Mouse (Mus musculus) liver, adult 10 weeks (tissue): Measurements from ENCODE around the gene Tmem239. TPM values are rescaled to one million over a fixed set of nuclear protein-coding genes. Genes with fewer than 3 reads are reported as not detected.

Experiments used
- polyA plus RNA-seq: library from polyadenylated mRNA; stranded (reverse); fragments of 350-450 nt; fragmentation: Illumina TruSeq; extraction: RNeasy Lipid Tissue Mini Kit (QIAGEN cat#74804); gene quantifications from one replicate; pipeline ENCODE4 v1.2.3, GENCODE M21; 2014; ENCODE audit warnings: low read depth, low replicate concordance

Tmem239 gene
- polyA plus RNA-seq, result not detected

GRCm38 (mm10) chr2:130406178-130406577 is at the start of gene Tmem239:
Gene Tmem239 (plus strand): TSS chr2:130406478.

DNA sequence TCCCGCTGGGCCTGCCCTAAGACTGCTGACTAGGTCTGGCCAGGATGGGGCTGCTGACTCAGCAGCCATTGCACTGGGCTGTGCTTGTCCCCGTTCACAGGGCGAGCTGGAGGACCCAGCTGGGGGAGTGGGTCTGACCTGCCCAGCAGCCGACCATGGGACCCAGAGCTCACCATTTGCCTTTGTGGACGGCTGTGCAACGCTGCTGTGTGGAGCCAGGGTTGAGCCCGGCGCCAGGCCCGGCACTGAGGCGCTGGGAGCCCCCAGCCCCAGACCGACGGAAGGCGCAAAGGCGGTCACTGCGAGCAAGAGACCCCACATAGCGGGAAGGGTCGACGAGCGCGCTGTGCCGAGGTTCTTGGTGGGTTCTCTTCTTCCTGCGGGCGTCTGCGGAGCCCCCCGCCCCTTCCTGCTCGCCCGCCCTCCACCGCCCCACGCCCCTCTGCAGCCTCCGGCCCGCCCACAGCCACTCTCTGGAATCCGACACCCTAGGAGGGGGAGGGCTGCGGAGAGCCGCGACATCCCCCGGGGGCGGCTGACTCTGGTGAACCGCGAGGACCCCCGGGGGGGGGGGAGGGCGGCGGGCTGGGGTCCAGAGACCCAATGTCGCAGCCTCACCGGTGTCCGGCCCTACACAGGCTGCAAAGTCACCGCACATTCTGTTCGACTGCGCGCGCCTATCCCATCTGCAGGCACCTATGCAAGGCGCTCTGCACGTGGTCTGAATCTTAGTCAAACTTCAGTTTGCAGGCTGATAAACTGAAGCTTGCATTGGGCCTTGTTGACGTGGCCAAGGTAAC is 8.9 kb upstream of the Tmem239 start, which contains the start of gene Cpxm1:
Gene Cpxm1 (minus strand): TSS at position 389 of the 800 bp plus-strand sequence.

GRCm38 (mm10) chr2:130404939-130405338 is 1.3 kb upstream of the Tmem239 start, which contains the start of the genes Gm28372 and 1700020A23Rik:
Gene Gm28372 (plus strand): TSS chr2:130405239.
Gene 1700020A23Rik (plus strand): TSS chr2:130405259.

DNA sequence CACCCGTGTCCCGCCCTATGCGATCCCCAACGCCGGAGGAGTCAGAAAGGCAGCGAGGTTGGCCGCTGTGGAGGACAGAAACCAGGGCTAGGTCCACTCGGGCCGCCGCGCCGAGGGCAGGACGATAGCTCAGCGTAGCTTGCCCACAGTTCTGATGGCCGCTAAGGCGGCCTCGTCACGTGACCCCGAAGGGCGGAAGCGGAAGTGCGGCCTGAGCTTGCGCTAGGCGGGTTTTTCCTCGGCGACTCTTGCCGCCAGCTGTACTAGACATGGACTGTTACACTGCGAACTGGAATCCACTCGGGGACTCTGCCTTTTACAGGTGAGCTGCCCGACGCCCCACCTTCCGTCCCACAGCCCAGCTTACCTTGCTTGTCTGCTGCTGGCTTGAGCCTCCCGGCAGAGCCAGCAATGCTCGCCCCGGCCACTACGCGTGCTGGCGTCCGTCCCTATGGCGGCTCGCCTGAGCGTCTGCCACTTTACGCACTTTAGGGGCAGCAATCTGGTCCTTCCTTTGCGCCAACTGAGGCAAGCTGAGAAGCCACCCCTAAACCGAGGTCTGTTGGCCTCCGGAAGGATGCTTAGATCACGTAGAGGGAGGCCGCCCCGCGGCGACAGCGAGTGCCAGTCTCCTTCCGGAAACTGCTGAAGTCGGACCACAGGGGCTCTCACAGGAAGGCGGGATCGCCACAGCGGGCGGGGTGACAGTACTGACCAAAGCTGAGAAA is 18.0 kb downstream of the Tmem239 start, which contains the start of the genes Vps16 and Pced1a:
Gene Vps16 (plus strand): TSS at position 214 of the 728 bp plus-strand sequence.
Gene Pced1a (minus strand): TSS at position 576 of the 728 bp plus-strand sequence.

GRCm38 (mm10) chr2:130449794-130450433 is 43.6 kb downstream of the Tmem239 start, which contains the start of gene Ptpra:
Gene Ptpra (plus strand): TSS chr2:130450278.

Other genes with a start within 250 kb of the Tmem239 start
- 8.1 TPM for gene Snrpb, start 227.1 kb upstream of the Tmem239 start, polyA plus RNA-seq
- not detected for gene Tmc2, start 211.3 kb upstream of the Tmem239 start, polyA plus RNA-seq
- 27.9 TPM for gene Nop56, start 132.0 kb upstream of the Tmem239 start, polyA plus RNA-seq
- 114 TPM for gene Idh3b, start 121.9 kb upstream of the Tmem239 start, polyA plus RNA-seq
- not detected for gene Ebf4, start 111.3 kb upstream of the Tmem239 start, polyA plus RNA-seq
- gene Cpxm1, start 8.9 kb upstream of the Tmem239 start, polyA plus RNA-seq, result not detected
- gene Gm28372, start 1.2 kb upstream of the Tmem239 start, polyA plus RNA-seq, result not detected
- gene 1700020A23Rik, start 1.2 kb upstream of the Tmem239 start, polyA plus RNA-seq, result not detected
- 15.7 TPM for gene Vps16, start 17.9 kb downstream of the Tmem239 start, polyA plus RNA-seq
- 5.1 TPM for gene Pced1a, start 18.2 kb downstream of the Tmem239 start, polyA plus RNA-seq
- 41.6 TPM for gene Ptpra, start 43.8 kb downstream of the Tmem239 start, polyA plus RNA-seq
- 2.6 TPM for gene Mrps26, start 157.3 kb downstream of the Tmem239 start, polyA plus RNA-seq
- gene Oxt, start 169.7 kb downstream of the Tmem239 start, polyA plus RNA-seq, result not detected
- not detected for gene Avp, start 176.1 kb downstream of the Tmem239 start, polyA plus RNA-seq
- gene Fastkd5, start 223.5 kb downstream of the Tmem239 start, polyA plus RNA-seq, result 16.1 TPM
- 2.9 TPM for gene Ubox5, start 223.6 kb downstream of the Tmem239 start, polyA plus RNA-seq
- 3.4 TPM for gene Lzts3, start 236.3 kb downstream of the Tmem239 start, polyA plus RNA-seq